Mouse (Mus musculus) lung, embryonic 15.5 days (tissue): ENCODE data around the gene Ncoa6. TPM values are rescaled to one million over a fixed set of nuclear protein-coding genes. Genes with fewer than 3 reads are reported as not detected.
"Not testable (repeated sequence)": the region's sequence is repeated elsewhere in the genome, so short reads cannot be mapped to it uniquely, and the experiment has no call there.

Experiments
- ATAC-seq: fragments of 200-750 bp; cut with Nextera tagmentation; 2 replicates; pipeline ENCODE4 v1.8.0; 2017; ENCODE audit warnings: moderate number of reproducible peaks, borderline replicate concordance; ENCODE audit not compliant: low FRiP score, low TSS enrichment; ENCODE audit errors: extremely low read depth
- H3K27ac ChIP-seq: fragments of 300-500 bp; sonication (generic); 2 replicates; pipeline ENCODE4 v1.5.1; 2015; ENCODE audit warnings: moderate library complexity, mild to moderate bottlenecking, inconsistent platforms
- H3K27me3 ChIP-seq: fragments of 300-500 bp; sonication (generic); 2 replicates; pipeline ENCODE4 v1.6.1; 2015; ENCODE audit warnings: inconsistent platforms
- H3K36me3 ChIP-seq: fragments of 300-500 bp; sonication (generic); 2 replicates; pipeline ENCODE4 v1.6.1; 2015; ENCODE audit warnings: inconsistent platforms
- H3K4me1 ChIP-seq: fragments of 300-500 bp; sonication (generic); 2 replicates; pipeline ENCODE4 v1.6.1; 2015; ENCODE audit warnings: inconsistent platforms
- H3K4me2 ChIP-seq: fragments of 300-500 bp; sonication (generic); 2 replicates; pipeline ENCODE4 v1.6.1; 2015; ENCODE audit warnings: inconsistent platforms, mild to moderate bottlenecking, moderate library complexity
- H3K4me3 ChIP-seq: fragments of 300-500 bp; sonication (generic); 2 replicates; pipeline ENCODE4 v1.5.1; 2015; ENCODE audit warnings: mild to moderate bottlenecking, inconsistent platforms
- H3K9ac ChIP-seq: fragments of 300-500 bp; sonication (generic); 2 replicates; pipeline ENCODE4 v1.6.1; 2015; ENCODE audit warnings: inconsistent platforms
- H3K9me3 ChIP-seq: fragments of 300-500 bp; sonication (generic); 2 replicates; pipeline ENCODE4 v1.6.1; 2016; ENCODE audit warnings: inconsistent platforms
- WGBS: fragments of 180-500 bp; shearing (Covaris S2); methylation state at CpG from one replicate; pipeline ENCODE4 v1.1.7; 2015; 5-methylcytosine and 5-hydroxymethylcytosine counted together
- polyA plus RNA-seq: library from polyadenylated mRNA; unstranded; fragments of >200 nt; fragmentation: Nextera tagmentation; extraction: Ambion mirVana; gene quantifications from 2 replicates; pipeline ENCODE4 v1.2.1, GENCODE M21; 2015

Ncoa6 gene
- polyA plus RNA-seq, 1 experiment from 2014 or later, result 16.6 TPM

DNA sequence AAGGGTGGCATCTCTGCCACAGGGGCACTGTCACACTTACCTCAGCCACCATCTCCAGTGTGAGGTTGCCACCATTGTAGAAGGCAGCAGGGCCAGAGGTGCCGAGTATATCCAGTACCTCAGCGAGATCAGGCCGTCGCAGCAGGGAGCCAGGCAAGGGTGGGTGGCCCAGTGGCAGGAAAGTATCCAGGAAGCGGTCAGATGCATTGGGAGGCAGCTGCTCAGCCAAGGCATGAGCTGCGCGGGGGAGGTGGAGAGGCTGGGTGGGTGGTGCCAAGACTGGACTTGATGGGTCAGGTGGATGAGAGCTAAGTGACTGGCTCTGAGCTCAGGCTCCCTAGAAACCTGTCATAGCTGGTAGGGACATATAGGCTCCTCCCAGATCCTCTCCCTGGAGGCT, 28.9 kb upstream of the Ncoa6 start:
- H3K4me3 ChIP-seq, result no peak overlapping the region
- ATAC-seq, result no peak
- WGBS, result 54% methylated on average over 7 of the region's 7 CpGs
- no peak overlapping the region for H3K9ac ChIP-seq
- H3K27me3 ChIP-seq, result no peaks in the 10 kb centered on the region
- no peak overlapping the region for H3K27ac ChIP-seq
- no peaks in the 10 kb centered on the region for H3K9me3 ChIP-seq
- H3K36me3 ChIP-seq, result no peaks in the 10 kb centered on the region
- H3K4me2 ChIP-seq, result no peak overlapping the region
- H3K4me1 ChIP-seq, result peaks cover 6% of the 10 kb centered on the region; the same call in 1 of the 2 replicates

DNA sequence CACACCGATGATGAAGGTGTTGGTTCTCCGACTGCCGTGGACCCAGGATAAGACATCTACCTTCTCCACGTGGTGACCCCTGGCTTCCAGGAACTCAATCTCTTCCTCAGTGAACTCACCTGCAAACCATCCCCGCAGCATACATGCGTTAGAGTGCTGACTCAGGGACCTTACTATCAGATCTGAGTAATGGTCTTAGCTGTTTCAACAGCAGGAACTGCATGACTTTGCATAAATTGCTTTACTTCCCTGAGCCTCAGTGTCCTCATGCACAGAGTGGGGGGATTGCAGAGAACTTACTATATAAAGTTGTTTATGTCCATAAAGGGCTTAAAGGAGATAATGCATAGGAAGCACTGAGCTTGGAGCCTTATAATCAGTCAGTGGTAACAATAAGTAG, 17.3 kb upstream of the Ncoa6 start:
- Histone ChIP-seq H3K9me3 (no peaks in the 10 kb centered on the region), H3K36me3 (no peaks in the 10 kb centered on the region), H3K9ac (no peak overlapping the region), H3K4me2 (no peak overlapping the region), H3K4me3 (no peak overlapping the region), H3K4me1 (no peaks in the 10 kb centered on the region), H3K27me3 (no peaks in the 10 kb centered on the region), H3K27ac (no peak overlapping the region)
- ATAC-seq, result no peak
- 85% methylated on average over 6 of the region's 6 CpGs for WGBS

DNA sequence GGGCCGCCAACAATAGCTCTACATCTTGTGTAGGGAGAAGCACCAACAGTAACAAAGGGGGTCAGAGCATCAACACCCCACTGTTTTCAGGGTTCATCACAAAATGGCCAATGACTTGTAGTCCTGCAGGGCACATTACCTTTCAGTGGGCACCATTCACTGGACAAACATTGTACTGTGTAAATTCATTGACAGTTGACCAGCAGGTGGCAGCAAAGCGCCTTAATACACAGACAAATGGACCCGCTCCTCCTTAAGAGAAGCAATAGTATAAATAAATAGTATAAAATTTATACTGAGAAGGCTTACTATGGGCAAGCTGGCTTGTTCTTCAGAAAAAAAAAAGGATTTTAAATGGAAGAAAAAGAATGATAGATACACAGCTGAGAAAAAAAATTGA, 8.3 kb upstream of the Ncoa6 start:
- ATAC-seq, result no peak
- H3K27ac ChIP-seq, result no peak overlapping the region
- H3K9ac ChIP-seq, result no peak overlapping the region
- H3K27me3 ChIP-seq, result no peaks in the 10 kb centered on the region
- no peak overlapping the region for H3K4me3 ChIP-seq
- no peaks in the 10 kb centered on the region for H3K4me1 ChIP-seq
- no peaks in the 10 kb centered on the region for H3K9me3 ChIP-seq
- no peaks in the 10 kb centered on the region for H3K36me3 ChIP-seq
- WGBS, result 43% methylated on average over 3 of the region's 3 CpGs
- H3K4me2 ChIP-seq, result no peak overlapping the region

DNA sequence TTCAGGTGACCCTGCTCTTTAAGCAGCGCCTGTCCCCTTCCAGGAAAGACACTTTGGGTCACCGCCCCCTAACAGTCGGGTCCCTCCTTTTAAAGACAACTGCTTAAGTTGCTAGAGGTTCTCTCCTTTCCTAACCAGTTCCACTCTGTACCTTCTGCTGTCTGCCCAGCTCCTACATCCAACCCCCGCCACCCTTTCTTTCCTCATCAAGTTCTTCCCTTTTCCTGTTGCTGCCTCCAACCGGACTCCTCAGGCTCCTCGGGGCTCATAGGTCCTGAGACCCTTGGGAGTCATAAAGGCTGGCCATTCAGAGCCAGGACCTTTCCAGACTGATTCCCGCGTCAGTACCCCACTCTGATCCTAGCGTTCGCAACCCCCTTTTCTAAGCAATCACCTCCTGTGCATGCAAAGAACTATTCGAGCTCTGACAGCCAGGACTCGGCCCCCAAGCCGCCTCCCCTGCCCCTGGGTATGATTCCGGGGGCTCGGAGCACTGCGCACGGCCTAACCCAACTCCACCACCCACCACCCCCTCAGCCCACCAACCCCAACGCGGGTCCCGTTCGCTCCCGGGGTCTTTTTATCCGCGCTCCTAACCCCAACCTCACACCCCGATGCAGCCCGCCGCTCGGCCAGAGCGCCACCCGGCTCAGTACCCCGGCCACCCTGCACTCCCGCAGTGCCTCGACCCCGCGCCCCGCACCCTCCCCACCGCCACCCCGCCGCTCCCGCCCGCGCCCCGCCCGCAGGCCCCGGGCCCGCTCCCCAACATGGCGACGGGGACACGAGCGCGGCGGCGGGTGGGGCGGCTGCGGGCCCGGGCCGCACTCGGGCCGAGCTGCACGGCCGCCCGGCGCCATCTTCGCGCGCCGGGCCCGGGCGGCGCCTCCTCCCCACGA, 774 bp downstream of the Ncoa6 start:
- Histone ChIP-seq H3K4me3 (peak overlapping the region; percentile 96), H3K4me1 (peaks cover 27% of the 10 kb centered on the region), H3K4me2 (peak overlapping the region; percentile 72), H3K27me3 (no peaks in the 10 kb centered on the region), H3K36me3 (no peaks in the 10 kb centered on the region), H3K9ac (peak overlapping the region; percentile 96), H3K9me3 (no peaks in the 10 kb centered on the region), H3K27ac (peak overlapping the region; percentile 85)
- WGBS, result under 1% methylated on average over 46 of the region's 71 CpGs
- peak; percentile 78 for ATAC-seq

DNA sequence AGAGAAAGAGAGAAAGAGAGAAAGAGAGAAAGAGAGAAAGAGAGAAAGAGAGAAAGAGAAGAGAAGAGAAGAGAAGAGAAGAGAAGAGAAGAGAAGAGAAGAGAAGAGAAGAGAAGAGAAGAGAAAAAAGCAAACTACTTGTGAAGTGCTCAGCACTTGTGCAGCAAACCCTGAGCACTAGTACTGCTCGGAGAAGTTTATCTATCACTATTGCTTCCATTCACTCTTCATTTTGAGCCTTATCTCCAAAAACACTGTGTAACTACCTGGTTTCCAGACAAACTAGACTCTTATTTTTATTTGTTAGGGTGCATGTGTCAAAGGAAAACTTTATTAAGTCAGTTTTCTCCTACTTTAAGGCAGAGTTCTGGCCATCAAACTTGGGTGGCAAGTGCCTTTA, 6.8 kb downstream of the Ncoa6 start:
- Histone ChIP-seq H3K9ac (no peak overlapping the region), H3K27me3 (no peaks in the 10 kb centered on the region), H3K27ac (no peak overlapping the region), H3K9me3 (no peaks in the 10 kb centered on the region), H3K36me3 (no peaks in the 10 kb centered on the region), H3K4me1 (0 out of 2 replicates have a peak, but pooled peaks cover 13% of the 10 kb centered on the region), H3K4me2 (no peak overlapping the region), H3K4me3 (no peak overlapping the region)
- no peak for ATAC-seq
- WGBS, result 73% methylated on average over 1 of the region's 1 CpGs

DNA sequence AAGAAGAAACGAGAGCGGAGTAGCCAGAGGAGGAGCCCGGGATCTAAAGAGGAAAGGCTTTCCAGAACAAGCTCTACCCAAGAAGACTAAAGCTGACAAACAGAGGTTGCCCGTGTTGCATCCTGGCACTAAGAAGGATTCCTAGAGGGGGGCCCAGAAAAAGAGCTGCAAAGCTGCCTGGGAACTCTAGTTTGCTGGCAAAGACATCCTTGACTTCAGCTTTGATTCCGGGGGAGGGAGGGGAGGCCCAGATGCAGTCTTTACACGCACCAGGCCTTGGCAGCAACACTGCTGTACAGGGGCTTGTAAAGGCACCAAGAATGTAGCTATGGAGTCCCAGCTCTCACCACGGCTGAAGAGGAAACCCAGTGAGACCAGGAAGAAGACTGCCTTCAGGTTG, 20.1 kb downstream of the Ncoa6 start:
- H3K4me1 ChIP-seq, result no peaks in the 10 kb centered on the region
- no peaks in the 10 kb centered on the region for H3K9me3 ChIP-seq
- no peak overlapping the region for H3K4me2 ChIP-seq
- H3K36me3 ChIP-seq, result no peaks in the 10 kb centered on the region
- H3K9ac ChIP-seq, result no peak overlapping the region
- WGBS, result 78% methylated on average over 7 of the region's 7 CpGs
- no peak overlapping the region for H3K4me3 ChIP-seq
- no peak overlapping the region for H3K27ac ChIP-seq
- ATAC-seq, result no peak
- H3K27me3 ChIP-seq, result no peaks in the 10 kb centered on the region

DNA sequence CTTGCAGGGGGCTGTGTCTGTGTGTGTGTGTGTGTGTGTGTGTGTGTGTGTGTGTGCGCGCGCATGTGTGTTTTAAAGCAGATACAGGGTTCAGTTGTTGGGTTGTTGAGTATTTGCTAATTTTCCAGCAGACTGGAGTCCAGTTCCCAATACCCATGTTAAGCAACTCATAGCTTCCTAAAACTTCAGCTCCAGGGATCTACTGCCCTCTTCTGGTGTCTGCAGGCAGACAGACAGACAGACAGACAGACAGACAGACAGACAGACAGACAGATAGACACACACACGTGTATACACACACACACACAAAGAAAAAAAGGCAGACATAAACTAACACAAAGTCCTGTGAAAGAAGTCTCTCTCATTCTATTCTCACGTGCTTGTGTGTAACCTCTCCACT, 22.4 kb downstream of the Ncoa6 start:
- no peak overlapping the region for H3K9ac ChIP-seq
- no peaks in the 10 kb centered on the region for H3K27me3 ChIP-seq
- no peaks in the 10 kb centered on the region for H3K36me3 ChIP-seq
- H3K4me1 ChIP-seq, result no peaks in the 10 kb centered on the region
- no peak overlapping the region for H3K27ac ChIP-seq
- ATAC-seq, result no peak
- no peak overlapping the region for H3K4me3 ChIP-seq
- WGBS, result 87% methylated on average over 5 of the region's 5 CpGs
- no peak overlapping the region for H3K4me2 ChIP-seq
- H3K9me3 ChIP-seq, result no peaks in the 10 kb centered on the region

DNA sequence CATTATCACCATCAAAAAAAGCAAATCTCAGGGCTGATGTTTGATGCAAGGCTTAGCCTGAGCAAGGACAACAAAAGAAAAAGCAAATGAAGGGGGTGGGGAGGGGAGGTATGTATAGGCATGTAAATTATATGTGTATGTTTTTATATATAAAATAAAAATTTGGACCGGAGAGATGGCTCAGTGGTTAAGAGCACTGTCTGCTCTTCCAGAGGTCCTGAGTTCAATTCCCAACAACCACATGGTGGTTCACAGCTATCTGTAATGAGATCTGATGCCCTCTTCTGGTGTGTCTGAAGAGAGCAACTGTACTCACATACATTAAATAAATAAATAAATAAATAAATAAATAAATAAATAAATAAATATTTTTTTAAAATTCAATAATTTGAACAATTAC, 25.8 kb downstream of the Ncoa6 start:
- not testable (repeated sequence) for H3K4me1 ChIP-seq, H3K4me3 ChIP-seq, ATAC-seq, H3K9ac ChIP-seq, H3K27ac ChIP-seq, H3K9me3 ChIP-seq, H3K36me3 ChIP-seq, H3K27me3 ChIP-seq, H3K4me2 ChIP-seq
- WGBS, result 93% methylated on average over 1 of the region's 1 CpGs

DNA sequence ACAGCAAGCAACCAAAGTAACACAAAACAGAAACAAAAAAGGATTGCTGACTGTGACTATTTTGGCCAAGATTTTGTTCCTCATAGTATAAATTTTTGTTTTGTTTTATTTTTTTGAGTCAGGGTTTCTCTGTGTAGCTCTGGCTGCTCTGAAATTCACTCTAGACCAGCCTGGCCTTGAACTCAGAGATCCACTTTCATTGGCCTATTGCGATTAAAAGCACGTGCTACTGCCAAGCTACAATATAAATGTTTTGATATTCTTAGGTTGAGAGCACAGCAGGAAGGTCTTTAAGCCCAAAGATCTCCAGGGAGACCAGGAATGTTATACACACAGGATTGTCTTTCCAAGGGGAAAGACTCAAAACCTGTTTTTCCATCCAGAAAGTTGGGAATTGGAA, 30.2 kb downstream of the Ncoa6 start:
- ATAC-seq, result no peak
- WGBS, result 51% methylated on average over 2 of the region's 2 CpGs

DNA sequence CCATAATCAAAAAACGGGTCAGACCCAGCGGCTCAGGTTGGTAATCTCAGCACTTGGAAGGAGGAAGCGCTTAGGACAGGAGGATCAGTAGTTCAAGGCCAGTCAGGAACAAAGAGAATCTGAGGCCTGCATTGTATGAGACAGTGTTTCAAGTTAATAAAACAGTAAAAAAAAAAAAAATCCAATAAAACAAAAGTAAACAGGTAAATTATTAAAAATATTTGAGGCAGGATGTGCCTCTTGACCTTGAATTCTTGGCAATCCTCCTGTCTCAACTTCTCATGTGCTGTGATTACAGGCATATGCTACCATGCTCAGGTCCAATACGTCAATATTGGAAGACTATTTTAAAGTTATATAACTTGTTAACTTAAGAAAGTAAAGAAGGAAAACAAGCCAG, 30.8 kb downstream of the Ncoa6 start:
- no peak overlapping the region for H3K27ac ChIP-seq
- H3K27me3 ChIP-seq, result no peaks in the 10 kb centered on the region
- H3K9ac ChIP-seq, result no peak overlapping the region
- H3K9me3 ChIP-seq, result no peaks in the 10 kb centered on the region
- WGBS, result 84% methylated on average over 4 of the region's 4 CpGs
- H3K4me1 ChIP-seq, result no peaks in the 10 kb centered on the region
- no peak for ATAC-seq
- no peak overlapping the region for H3K4me2 ChIP-seq
- no peak overlapping the region for H3K4me3 ChIP-seq
- H3K36me3 ChIP-seq, result no peaks in the 10 kb centered on the region

More for the DNA sequence above, 30.2 kb downstream of the Ncoa6 start:
- H3K4me1 ChIP-seq, result no peaks in the 10 kb centered on the region
- H3K9ac ChIP-seq, result no peak overlapping the region
- H3K4me2 ChIP-seq, result no peak overlapping the region
- H3K27me3 ChIP-seq, result no peaks in the 10 kb centered on the region
- no peaks in the 10 kb centered on the region for H3K9me3 ChIP-seq
- H3K27ac ChIP-seq, result no peak overlapping the region
- no peak overlapping the region for H3K4me3 ChIP-seq
- H3K36me3 ChIP-seq, result no peaks in the 10 kb centered on the region

DNA sequence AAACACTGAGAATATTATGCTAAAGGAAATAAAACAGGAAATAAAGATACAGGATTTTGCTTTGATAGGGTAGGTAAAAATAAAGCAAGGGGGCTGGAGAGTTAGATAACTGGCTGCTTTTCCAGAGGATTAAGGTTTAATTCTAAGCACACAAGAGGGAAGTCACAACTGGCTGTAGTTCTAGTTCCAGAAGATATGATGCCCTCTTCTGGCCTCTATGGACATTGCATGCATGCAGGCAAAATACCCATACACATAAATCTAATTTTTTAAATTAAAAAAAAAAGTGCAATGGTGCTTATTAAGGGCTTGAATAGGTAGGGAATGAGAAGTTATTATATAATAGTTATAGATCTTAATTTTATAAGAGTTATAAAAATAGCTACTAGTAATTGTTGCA, 37.2 kb downstream of the Ncoa6 start:
- Histone ChIP-seq H3K4me1 (no peaks in the 10 kb centered on the region), H3K4me3 (no peak overlapping the region), H3K9ac (no peak overlapping the region), H3K9me3 (no peaks in the 10 kb centered on the region), H3K27me3 (no peaks in the 10 kb centered on the region), H3K4me2 (no peak overlapping the region), H3K27ac (no peak overlapping the region), H3K36me3 (peaks cover 42% of the 10 kb centered on the region)
- ATAC-seq, result no peak

DNA sequence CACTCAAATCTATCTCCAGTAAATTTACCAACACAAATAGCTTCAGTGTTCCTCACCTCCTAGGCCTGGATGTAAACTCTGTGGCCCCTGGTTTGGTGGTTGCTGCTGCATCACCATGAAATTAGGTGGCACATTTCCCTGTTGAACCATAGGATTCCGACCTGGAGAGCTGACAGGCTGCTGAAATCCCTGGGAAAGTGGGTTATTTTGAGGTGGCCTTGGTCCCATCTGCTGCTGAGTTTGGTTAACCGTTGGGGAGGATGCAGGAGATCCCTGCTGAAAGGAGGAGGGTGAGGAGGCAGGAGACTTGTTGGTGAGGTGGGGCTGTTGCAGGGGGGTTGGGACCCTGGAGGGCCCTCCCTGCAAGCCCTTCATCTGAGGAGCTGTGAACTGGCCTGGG, 52.8 kb downstream of the Ncoa6 start:
- Histone ChIP-seq H3K4me1 (no peaks in the 10 kb centered on the region), H3K9me3 (no peaks in the 10 kb centered on the region), H3K36me3 (peaks cover 39% of the 10 kb centered on the region), H3K4me3 (no peak overlapping the region), H3K27me3 (no peaks in the 10 kb centered on the region), H3K27ac (no peak overlapping the region), H3K4me2 (no peak overlapping the region), H3K9ac (no peak overlapping the region)
- 81% methylated on average over 2 of the region's 2 CpGs for WGBS
- no peak for ATAC-seq
